Mouse (Mus musculus) forebrain, embryonic 13.5 days (tissue): ENCODE measurements around the gene G0s2. TPM values are rescaled to one million over a fixed set of nuclear protein-coding genes. Genes with fewer than 3 reads are reported as not detected.

Source experiments
- ATAC-seq: fragments of 200-750 bp; cut with Nextera tagmentation; 2 replicates; pipeline ENCODE4 v1.8.0; 2017
- H3K27ac ChIP-seq: fragments of 300-500 bp; sonication (generic); 2 replicates; pipeline ENCODE4 v1.5.1; 2015; ENCODE audit warnings: inconsistent platforms, mild to moderate bottlenecking, moderate library complexity
- H3K27me3 ChIP-seq: fragments of 300-500 bp; sonication (generic); 2 replicates; pipeline ENCODE4 v1.6.1; 2015; ENCODE audit warnings: mild to moderate bottlenecking, inconsistent platforms
- H3K36me3 ChIP-seq: fragments of 300-500 bp; sonication (generic); 2 replicates; pipeline ENCODE4 v1.6.1; 2015; ENCODE audit warnings: mild to moderate bottlenecking, inconsistent platforms; ENCODE audit not compliant: poor library complexity, severe bottlenecking
- H3K4me1 ChIP-seq: fragments of 300-500 bp; sonication (generic); 2 replicates; pipeline ENCODE4 v1.6.1; 2015; ENCODE audit warnings: inconsistent platforms
- H3K4me2 ChIP-seq: fragments of 300-500 bp; sonication (generic); 2 replicates; pipeline ENCODE4 v1.6.1; 2015; ENCODE audit warnings: inconsistent platforms, mild to moderate bottlenecking, moderate library complexity
- H3K4me3 ChIP-seq: fragments of 300-500 bp; sonication (generic); 2 replicates; pipeline ENCODE4 v1.5.1; 2015; ENCODE audit warnings: mild to moderate bottlenecking, inconsistent platforms
- H3K9ac ChIP-seq: fragments of 300-500 bp; sonication (generic); 2 replicates; pipeline ENCODE4 v1.6.1; 2015; ENCODE audit warnings: mild to moderate bottlenecking, inconsistent platforms
- H3K9me3 ChIP-seq: fragments of 300-500 bp; sonication (generic); replicated peaks from 2 replicates; pipeline ENCODE4 v1.6.1; 2016; ENCODE audit warnings: inconsistent platforms
- WGBS: fragments of 180-500 bp; shearing (Covaris S2); methylation state at CpG from one replicate; pipeline ENCODE4 v1.1.7; 2015; 5-methylcytosine and 5-hydroxymethylcytosine counted together
- polyA plus RNA-seq: library from polyadenylated mRNA; unstranded; fragments of >200 nt; fragmentation: Nextera tagmentation; extraction: Ambion mirVana; gene quantifications from 2 replicates; pipeline ENCODE4 v1.2.1, GENCODE M21; 2015

The G0s2 gene
- polyA plus RNA-seq, result 4.4 and 6.1 TPM in 2 replicates

- Histone ChIP-seq H3K27ac (peak within 1 kb of the TSS; percentile 33), H3K4me1 (peaks cover 13% of the 10 kb centered on the region), H3K27me3 (no peaks in the 10 kb centered on the region), H3K9me3 (no peaks in the 10 kb centered on the region), H3K36me3 (no peaks in the 10 kb centered on the region), H3K9ac (peak within 1 kb of the TSS; percentile 54), H3K4me2 (peak within 1 kb of the TSS; percentile 61), H3K4me3 (peak within 1 kb of the TSS; percentile 24)
- WGBS, result under 1% methylated on average over 19 of the region's 23 CpGs
- peak; percentile 83 for ATAC-seq
These were observed at the start of gene G0s2 for GRCm38 (mm10) chr1:193272916-193273601. Gene G0s2, minus strand, starts transcription at chr1:193273217.

- H3K36me3 ChIP-seq, result no peaks in the 10 kb centered on the region
- no peak for ATAC-seq
- WGBS, result 94% methylated on average over 8 of the region's 8 CpGs
- H3K4me1 ChIP-seq, result peaks cover 5% of the 10 kb centered on the region; the same call in 1 of the 2 replicates
- H3K4me3 ChIP-seq, result no peak overlapping the region
- no peak overlapping the region for H3K9ac ChIP-seq
- H3K4me2 ChIP-seq, result no peak overlapping the region
- H3K27me3 ChIP-seq, result no peaks in the 10 kb centered on the region
- no peak overlapping the region for H3K27ac ChIP-seq
- no peaks in the 10 kb centered on the region for H3K9me3 ChIP-seq
These were observed 47.4 kb upstream of the G0s2 start for GRCm38 (mm10) chr1:193320398-193320797.

- H3K27me3 ChIP-seq, result no peaks in the 10 kb centered on the region
- 62% methylated on average over 3 of the region's 3 CpGs for WGBS
- ATAC-seq, result no peak
- no peak overlapping the region for H3K4me3 ChIP-seq
- H3K9ac ChIP-seq, result no peak overlapping the region
- peaks cover 5% of the 10 kb centered on the region; the same call in 1 of the 2 replicates for H3K4me1 ChIP-seq
- H3K4me2 ChIP-seq, result no peak overlapping the region
- H3K36me3 ChIP-seq, result no peaks in the 10 kb centered on the region
- H3K9me3 ChIP-seq, result no peaks in the 10 kb centered on the region
- no peak overlapping the region for H3K27ac ChIP-seq
These were observed 46.7 kb upstream of the G0s2 start for GRCm38 (mm10) chr1:193319721-193320120.

- WGBS, result 56% methylated on average over 6 of the region's 6 CpGs
- peaks cover 5% of the 10 kb centered on the region; the same call in 1 of the 2 replicates for H3K4me1 ChIP-seq
- H3K4me3 ChIP-seq, result no peak overlapping the region
- H3K9ac ChIP-seq, result no peak overlapping the region
- no peaks in the 10 kb centered on the region for H3K27me3 ChIP-seq
- H3K4me2 ChIP-seq, result no peak overlapping the region
- peak; percentile 76 for ATAC-seq
- no peak overlapping the region for H3K27ac ChIP-seq
- no peaks in the 10 kb centered on the region for H3K36me3 ChIP-seq
- H3K9me3 ChIP-seq, result no peaks in the 10 kb centered on the region
These were observed 44.1 kb upstream of the G0s2 start for GRCm38 (mm10) chr1:193317159-193317559.

- no peak overlapping the region for H3K4me3 ChIP-seq
- H3K4me1 ChIP-seq, result peaks cover 5% of the 10 kb centered on the region; the same call in 1 of the 2 replicates
- no peak for ATAC-seq
- H3K27me3 ChIP-seq, result no peaks in the 10 kb centered on the region
- no peaks in the 10 kb centered on the region for H3K9me3 ChIP-seq
- H3K36me3 ChIP-seq, result no peaks in the 10 kb centered on the region
- no peak overlapping the region for H3K4me2 ChIP-seq
- 80% methylated on average over 9 of the region's 9 CpGs for WGBS
- no peak overlapping the region for H3K27ac ChIP-seq
- no peak overlapping the region; the same call in 1 of the 2 replicates for H3K9ac ChIP-seq
These were observed 43.3 kb upstream of the G0s2 start for GRCm38 (mm10) chr1:193316358-193316750.

- H3K9ac ChIP-seq, result no peak overlapping the region; the same call in 1 of the 2 replicates
- no peak overlapping the region for H3K4me2 ChIP-seq
- H3K4me3 ChIP-seq, result no peak overlapping the region
- ATAC-seq, result no peak
- no peaks in the 10 kb centered on the region for H3K9me3 ChIP-seq
- 72% methylated on average over 5 of the region's 5 CpGs for WGBS
- no peaks in the 10 kb centered on the region for H3K27me3 ChIP-seq
- 0 out of 2 replicates have a peak overlapping the region, but pooled peaks have one; percentile 10 for H3K27ac ChIP-seq
- peaks cover 5% of the 10 kb centered on the region; the same call in 1 of the 2 replicates for H3K4me1 ChIP-seq
- no peaks in the 10 kb centered on the region for H3K36me3 ChIP-seq
These were observed 42.8 kb upstream of the G0s2 start for GRCm38 (mm10) chr1:193315705-193316357.

GRCm38 (mm10) chr1:193311596-193311995 lies 38.6 kb upstream of the G0s2 start:
- WGBS, result 82% methylated on average over 1 of the region's 1 CpGs

GRCm38 (mm10) chr1:193310519-193311085 lies 37.6 kb upstream of the G0s2 start:
- no peaks in the 10 kb centered on the region for H3K9me3 ChIP-seq
- 91% methylated on average over 3 of the region's 3 CpGs for WGBS
- H3K4me3 ChIP-seq, result no peak overlapping the region
- no peak for ATAC-seq
- no peak overlapping the region for H3K4me2 ChIP-seq
- no peaks in the 10 kb centered on the region for H3K36me3 ChIP-seq
- H3K27me3 ChIP-seq, result no peaks in the 10 kb centered on the region
- no peak overlapping the region for H3K9ac ChIP-seq
- H3K4me1 ChIP-seq, result peaks cover under 1% of the 10 kb centered on the region
- no peak overlapping the region for H3K27ac ChIP-seq

More at GRCm38 (mm10) chr1:193311596-193311995, 38.6 kb upstream of the G0s2 start:
- H3K36me3 ChIP-seq, result no peaks in the 10 kb centered on the region
- no peak overlapping the region for H3K27ac ChIP-seq
- ATAC-seq, result no peak
- no peak overlapping the region for H3K9ac ChIP-seq
- no peaks in the 10 kb centered on the region for H3K9me3 ChIP-seq
- peaks cover 5% of the 10 kb centered on the region; the same call in 1 of the 2 replicates for H3K4me1 ChIP-seq
- H3K27me3 ChIP-seq, result no peaks in the 10 kb centered on the region
- H3K4me3 ChIP-seq, result no peak overlapping the region
- no peak overlapping the region for H3K4me2 ChIP-seq

- Histone ChIP-seq H3K36me3 (no peaks in the 10 kb centered on the region), H3K4me3 (no peak overlapping the region), H3K9ac (no peak overlapping the region), H3K27me3 (no peaks in the 10 kb centered on the region), H3K4me2 (no peak overlapping the region), H3K4me1 (peaks cover 5% of the 10 kb centered on the region; the same call in 1 of the 2 replicates), H3K27ac (no peak overlapping the region), H3K9me3 (no peaks in the 10 kb centered on the region)
- no peak for ATAC-seq
- WGBS, result 83% methylated on average over 1 of the region's 1 CpGs
These were observed 36.9 kb upstream of the G0s2 start for GRCm38 (mm10) chr1:193309785-193310518.

GRCm38 (mm10) chr1:193306832-193307231 lies 33.8 kb upstream of the G0s2 start:
- ATAC-seq, result no peak
- Histone ChIP-seq H3K36me3 (no peaks in the 10 kb centered on the region), H3K4me1 (peaks cover 5% of the 10 kb centered on the region; the same call in 1 of the 2 replicates), H3K9me3 (no peaks in the 10 kb centered on the region), H3K9ac (no peak overlapping the region), H3K4me2 (no peak overlapping the region), H3K27me3 (no peaks in the 10 kb centered on the region), H3K4me3 (no peak overlapping the region), H3K27ac (no peak overlapping the region)
- 91% methylated on average over 2 of the region's 2 CpGs for WGBS

- H3K27ac ChIP-seq, result peak overlapping the region; percentile 68
These were observed 32.4 kb upstream of the G0s2 start for GRCm38 (mm10) chr1:193305386-193305785.

More at GRCm38 (mm10) chr1:193305386-193305785, 32.4 kb upstream of the G0s2 start:
- WGBS, result 22% methylated on average over 7 of the region's 7 CpGs
- Histone ChIP-seq H3K27me3 (no peaks in the 10 kb centered on the region), H3K4me2 (no peak overlapping the region), H3K4me1 (peaks cover 5% of the 10 kb centered on the region; the same call in 1 of the 2 replicates), H3K4me3 (no peak overlapping the region), H3K9me3 (no peaks in the 10 kb centered on the region), H3K9ac (no peak overlapping the region), H3K36me3 (no peaks in the 10 kb centered on the region)
- peak; percentile 92 for ATAC-seq
